Mouse (Mus musculus) embryonic facial prominence, embryonic 11.5 days (tissue): ENCODE data around the gene Bcl2l2. TPM values are rescaled to one million over a fixed set of nuclear protein-coding genes. Genes with fewer than 3 reads are reported as not detected.

ENCODE experiments used
- ATAC-seq: fragments of 200-750 bp; cut with Nextera tagmentation; replicated peaks from 2 replicates; pipeline ENCODE4 v1.8.0; 2017; ENCODE audit warnings: low read depth; ENCODE audit not compliant: insufficient number of reproducible peaks, low FRiP score, low TSS enrichment
- DNase-seq: peaks from one replicate; pipeline ENCODE4 v3.0.0-alpha.2; 2015; ENCODE audit warnings: low spot score
- H3K27ac ChIP-seq: fragments of 300-500 bp; sonication (generic); replicated peaks from 2 replicates; pipeline ENCODE4 v1.5.1; 2014; ENCODE audit warnings: mild to moderate bottlenecking, low read depth, low read length, control low read depth
- H3K27me3 ChIP-seq: fragments of 300-500 bp; sonication (generic); 2 replicates; pipeline ENCODE4 v1.6.1; 2014; ENCODE audit warnings: mild to moderate bottlenecking, low read length, moderate library complexity, mixed read lengths; ENCODE audit not compliant: control insufficient read depth, insufficient read depth
- H3K36me3 ChIP-seq: fragments of 300-500 bp; sonication (generic); replicated peaks from 2 replicates; pipeline ENCODE4 v1.6.1; 2014; ENCODE audit warnings: low read depth, mild to moderate bottlenecking, low read length, moderate library complexity, mixed read lengths; ENCODE audit not compliant: control insufficient read depth, insufficient read depth
- H3K4me1 ChIP-seq: fragments of 300-500 bp; sonication (generic); 2 replicates; pipeline ENCODE4 v1.6.1; 2014; ENCODE audit warnings: low read length, mixed read lengths; ENCODE audit not compliant: control insufficient read depth, insufficient read depth
- H3K4me2 ChIP-seq: fragments of 300-500 bp; sonication (generic); 2 replicates; pipeline ENCODE4 v1.6.1; 2014; ENCODE audit warnings: low read depth, mild to moderate bottlenecking, control low read depth, low read length, moderate library complexity
- H3K4me3 ChIP-seq: fragments of 300-500 bp; sonication (generic); 2 replicates; pipeline ENCODE4 v1.5.1; 2014; ENCODE audit warnings: low read depth, low read length, control low read depth
- H3K9ac ChIP-seq: fragments of 300-500 bp; sonication (generic); replicated peaks from 2 replicates; pipeline ENCODE4 v1.6.1; 2014; ENCODE audit warnings: mild to moderate bottlenecking, control low read depth, low read length
- H3K9me3 ChIP-seq: fragments of 300-500 bp; sonication (generic); replicated peaks from 2 replicates; pipeline ENCODE4 v1.6.1; 2016; ENCODE audit warnings: mild to moderate bottlenecking, low read length, inconsistent platforms, mixed read lengths; ENCODE audit not compliant: control insufficient read depth
- WGBS: fragments of 180-500 bp; shearing (Covaris S2); extraction: QIAGEN DNeasy Blood & Tissue Kit; methylation state at CpG from one replicate; pipeline ENCODE4 v1.1.7; 2014; 5-methylcytosine and 5-hydroxymethylcytosine counted together
- polyA plus RNA-seq: library from polyadenylated mRNA; unstranded; fragments of >200 nt; fragmentation: Nextera tagmentation; extraction: Ambion mirVana; gene quantifications from 2 replicates; pipeline ENCODE4 v1.2.1, GENCODE M21; 2014

Bcl2l2 gene
- polyA plus RNA-seq, 1 experiment from 2014 or later, result 2.7 TPM

- Histone ChIP-seq H3K4me2 (no peak overlapping the region), H3K27me3 (no peaks in the 10 kb centered on the region), H3K27ac (no peak overlapping the region), H3K4me1 (no peaks in the 10 kb centered on the region), H3K9ac (no peak overlapping the region), H3K9me3 (no peaks in the 10 kb centered on the region), H3K36me3 (peaks cover 6% of the 10 kb centered on the region), H3K4me3 (no peak overlapping the region)
- DNase-seq, result no peak
- WGBS, result 54% methylated on average over 2 of the region's 2 CpGs
- no peak for ATAC-seq
These were observed 14.3 kb downstream of the Bcl2l2 start for GRCm38 (mm10) chr14:54897445-54897844.

- H3K36me3 ChIP-seq, result peaks cover 6% of the 10 kb centered on the region
- peak; percentile 92 for DNase-seq
- H3K4me3 ChIP-seq, result no peak overlapping the region
- no peak overlapping the region for H3K9ac ChIP-seq
- 0 out of 2 replicates have a peak, but pooled peaks have one; percentile 42 for ATAC-seq
- H3K4me1 ChIP-seq, result no peaks in the 10 kb centered on the region
- 0% methylated on average over 3 of the region's 3 CpGs for WGBS
- no peak overlapping the region for H3K4me2 ChIP-seq
- no peaks in the 10 kb centered on the region for H3K27me3 ChIP-seq
- no peak overlapping the region for H3K27ac ChIP-seq
- H3K9me3 ChIP-seq, result no peaks in the 10 kb centered on the region
These were observed 17.2 kb downstream of the Bcl2l2 start for GRCm38 (mm10) chr14:54900383-54900782.

GRCm38 (mm10) chr14:54903641-54904040 is 20.5 kb downstream of the Bcl2l2 start:
- Histone ChIP-seq H3K36me3 (no peaks in the 10 kb centered on the region; the same call in 1 of the 2 replicates), H3K4me2 (no peak overlapping the region), H3K27me3 (no peaks in the 10 kb centered on the region), H3K4me1 (no peaks in the 10 kb centered on the region), H3K4me3 (no peak overlapping the region), H3K9ac (no peak overlapping the region), H3K27ac (no peak overlapping the region), H3K9me3 (no peaks in the 10 kb centered on the region)
- no peak for DNase-seq
- no peak for ATAC-seq
- 82% methylated on average over 4 of the region's 4 CpGs for WGBS

GRCm38 (mm10) chr14:54908682-54909081 is 25.5 kb downstream of the Bcl2l2 start:
- Histone ChIP-seq H3K27ac (no peak overlapping the region), H3K27me3 (no peaks in the 10 kb centered on the region), H3K9me3 (no peaks in the 10 kb centered on the region), H3K9ac (no peak overlapping the region), H3K4me1 (no peaks in the 10 kb centered on the region; the same call in 1 of the 2 replicates), H3K36me3 (no peaks in the 10 kb centered on the region; the same call in 1 of the 2 replicates), H3K4me3 (no peak overlapping the region), H3K4me2 (no peak overlapping the region)
- ATAC-seq (no peak), DNase-seq (no peak)
- WGBS, result 79% methylated on average over 7 of the region's 7 CpGs

- Histone ChIP-seq H3K4me3 (peak overlapping the region; percentile 89), H3K27me3 (no peaks in the 10 kb centered on the region), H3K9me3 (no peaks in the 10 kb centered on the region), H3K36me3 (peaks cover 5% of the 10 kb centered on the region), H3K4me2 (peak overlapping the region; percentile 98), H3K4me1 (no peaks in the 10 kb centered on the region; the same call in 1 of the 2 replicates), H3K27ac (peak overlapping the region; percentile 78), H3K9ac (peak overlapping the region; percentile 87)
- DNase-seq (peak; percentile 40), ATAC-seq (peak; percentile 45; the same call in 1 of the 2 replicates)
- 2% methylated on average over 41 of the region's 69 CpGs for WGBS
These were observed 29.1 kb downstream of the Bcl2l2 start for GRCm38 (mm10) chr14:54912109-54912850.

GRCm38 (mm10) chr14:54912886-54913285 is 29.7 kb downstream of the Bcl2l2 start, which contains the start of gene Slc22a17:
TSS of gene Slc22a17 (minus strand) at chr14:54913132.
- Histone ChIP-seq H3K4me2 (peak within 1 kb of the TSS; percentile 98), H3K4me1 (no peaks in the 10 kb centered on the region; the same call in 1 of the 2 replicates), H3K4me3 (peak within 1 kb of the TSS; percentile 89), H3K36me3 (peaks cover 6% of the 10 kb centered on the region), H3K9ac (peak within 1 kb of the TSS; percentile 87), H3K27me3 (no peaks in the 10 kb centered on the region), H3K27ac (peak within 1 kb of the TSS; percentile 78), H3K9me3 (no peaks in the 10 kb centered on the region)
- WGBS, result 0% methylated on average over 28 of the region's 28 CpGs
- DNase-seq, result peak; percentile 93
- ATAC-seq, result peak; percentile 93

- Histone ChIP-seq H3K36me3 (peaks cover 6% of the 10 kb centered on the region), H3K9ac (peak overlapping the region; percentile 87), H3K4me2 (peak overlapping the region; percentile 98), H3K27me3 (no peaks in the 10 kb centered on the region), H3K4me3 (peak overlapping the region; percentile 89), H3K9me3 (no peaks in the 10 kb centered on the region), H3K4me1 (no peaks in the 10 kb centered on the region; the same call in 1 of the 2 replicates), H3K27ac (no peak overlapping the region)
- 19% methylated on average over 10 of the region's 10 CpGs for WGBS
- peak; percentile 14; the same call in 1 of the 2 replicates for ATAC-seq
- DNase-seq, result no peak
These were observed 30.2 kb downstream of the Bcl2l2 start for GRCm38 (mm10) chr14:54913343-54913742.

GRCm38 (mm10) chr14:54920076-54920685 is 37.0 kb downstream of the Bcl2l2 start:
- peaks cover 3% of the 10 kb centered on the region for H3K4me1 ChIP-seq
- H3K36me3 ChIP-seq, result peaks cover 17% of the 10 kb centered on the region
- no peaks in the 10 kb centered on the region for H3K27me3 ChIP-seq
- H3K9ac ChIP-seq, result no peak overlapping the region
- ATAC-seq (no peak), DNase-seq (no peak)
- H3K27ac ChIP-seq, result no peak overlapping the region
- WGBS, result 92% methylated on average over 16 of the region's 16 CpGs
- H3K4me3 ChIP-seq, result no peak overlapping the region
- peaks cover 10% of the 10 kb centered on the region for H3K9me3 ChIP-seq
- no peak overlapping the region for H3K4me2 ChIP-seq
